Mouse (Mus musculus): Measurements from ENCODE around the gene Grik4.

GRCm38 (mm10) chr9:42646821-42647220, 297.5 kb downstream of the Grik4 start:
- TF ChIP-seq POLR2A (IDR thresholded peaks at IDR 0.05; ENCODE audit: low read depth, low read length) (no peak), CTCF (IDR thresholded peaks at IDR 0.05; ENCODE audit: borderline replicate concordance, insufficient read depth, low read length) (no peak)

All from embryonic fibroblast, embryonic 13.5 days (primary cell).